Mouse (Mus musculus) spleen, adult 2 months (tissue): ENCODE results near the gene Cercam.

Experiments
- CTCF ChIP-seq: fragments of 200-500 bp; IDR thresholded peaks from 2 replicates; pipeline ENCODE4 v1.5.1; 2011; ENCODE audit warnings: mild to moderate bottlenecking, inconsistent platforms; ENCODE audit not compliant: insufficient read depth, insufficient read length, insufficient replicate concordance; ENCODE audit errors: extremely low read depth
- POLR2A ChIP-seq: fragments of 200-500 bp; IDR thresholded peaks from 2 replicates; pipeline ENCODE4 v1.6.1; 2011; ENCODE audit warnings: low read depth, low read length, inconsistent platforms

DNA sequence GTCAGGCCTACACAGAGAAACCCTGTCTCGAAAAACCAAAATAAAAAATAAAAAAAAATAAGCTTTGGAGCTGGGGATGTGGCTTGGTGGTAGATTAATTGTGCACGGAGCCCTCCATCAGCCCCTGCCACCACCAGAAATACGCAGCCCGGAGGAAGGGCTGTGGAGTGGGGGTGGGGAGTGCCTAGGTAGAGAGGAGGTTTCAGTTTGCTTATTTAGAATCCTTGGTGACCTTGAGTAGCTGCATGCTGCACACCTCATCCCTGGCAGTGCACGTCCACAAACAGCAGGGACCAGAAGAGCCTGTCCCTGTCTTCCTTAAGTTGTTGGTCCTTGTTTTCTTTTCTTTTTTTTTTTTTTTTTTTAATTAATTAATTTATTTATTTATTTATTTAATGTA, 35.2 kb upstream of the Cercam start:
- TF ChIP-seq CTCF (no peak), POLR2A (no peak)
